Mouse (Mus musculus) liver, embryonic 15.5 days (tissue): ENCODE data around the gene Msrb3. TPM values are rescaled to one million over a fixed set of nuclear protein-coding genes. Genes with fewer than 3 reads are reported as not detected.
"Not testable (repeated sequence)": the region's sequence is repeated elsewhere in the genome, so short reads cannot be mapped to it uniquely, and the experiment has no call there.

Source experiments
- ATAC-seq: fragments of 200-750 bp; cut with Nextera tagmentation; 2 replicates; pipeline ENCODE4 v1.8.0; 2017; ENCODE audit warnings: moderate number of reproducible peaks, mild to moderate bottlenecking, moderate library complexity; ENCODE audit not compliant: insufficient read depth
- H3K27ac ChIP-seq: fragments of 300-500 bp; sonication (generic); replicated peaks from 2 replicates; pipeline ENCODE4 v1.5.1; 2015; ENCODE audit warnings: mild to moderate bottlenecking, inconsistent platforms
- H3K27me3 ChIP-seq: fragments of 300-500 bp; sonication (generic); 2 replicates; pipeline ENCODE4 v1.6.1; 2015; ENCODE audit warnings: mild to moderate bottlenecking, inconsistent platforms
- H3K36me3 ChIP-seq: fragments of 300-500 bp; sonication (generic); replicated peaks from 2 replicates; pipeline ENCODE4 v1.6.1; 2015; ENCODE audit warnings: moderate library complexity, mild to moderate bottlenecking, inconsistent platforms
- H3K4me1 ChIP-seq: fragments of 300-500 bp; sonication (generic); replicated peaks from 2 replicates; pipeline ENCODE4 v1.6.1; 2015; ENCODE audit warnings: inconsistent platforms
- H3K4me2 ChIP-seq: fragments of 300-500 bp; sonication (generic); 2 replicates; pipeline ENCODE4 v1.6.1; 2015; ENCODE audit warnings: moderate library complexity, mild to moderate bottlenecking, inconsistent platforms
- H3K4me3 ChIP-seq: fragments of 300-500 bp; sonication (generic); replicated peaks from 2 replicates; pipeline ENCODE4 v1.5.1; 2015; ENCODE audit warnings: mild to moderate bottlenecking, inconsistent platforms
- H3K9ac ChIP-seq: fragments of 300-500 bp; sonication (generic); 2 replicates; pipeline ENCODE4 v1.6.1; 2015; ENCODE audit warnings: moderate library complexity, mild to moderate bottlenecking, inconsistent platforms
- H3K9me3 ChIP-seq: fragments of 300-500 bp; sonication (generic); replicated peaks from 2 replicates; pipeline ENCODE4 v1.6.1; 2016; ENCODE audit warnings: inconsistent platforms
- WGBS: fragments of 180-500 bp; shearing (Covaris S2); methylation state at CpG from one replicate; pipeline ENCODE4 v1.1.7; 2015; ENCODE audit warnings: mixed read lengths; ENCODE audit not compliant: insufficient replicate concordance; 5-methylcytosine and 5-hydroxymethylcytosine counted together
- polyA plus RNA-seq: library from polyadenylated mRNA; unstranded; fragments of >200 nt; fragmentation: Nextera tagmentation; extraction: Ambion mirVana; gene quantifications from 2 replicates; pipeline ENCODE4 v1.2.1, GENCODE M21; 2015

Gene Msrb3
- polyA plus RNA-seq, 1 experiment from 2014 or later: 1.2 TPM

DNA sequence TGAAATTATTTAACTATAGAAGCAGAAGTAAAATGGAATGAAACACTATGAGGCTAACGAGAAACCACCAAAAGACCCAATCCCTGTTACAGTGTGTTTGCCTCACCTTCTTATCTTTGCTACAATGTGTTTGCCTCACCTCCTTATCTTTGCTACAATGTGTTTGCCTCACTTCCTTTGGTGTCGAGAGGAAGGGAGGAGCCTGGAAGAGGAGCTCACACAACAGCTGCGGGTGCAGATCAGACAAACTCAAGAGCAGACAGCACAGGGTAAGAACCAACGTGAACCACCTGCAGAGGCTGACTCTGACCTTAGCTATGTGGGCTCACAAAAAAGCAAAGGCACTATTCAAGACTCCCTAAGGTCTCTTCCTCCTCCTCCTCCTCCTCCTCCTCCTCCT is 123.5 kb downstream of the Msrb3 start:
- H3K27me3 ChIP-seq: no peaks in the 10 kb centered on the region
- WGBS: 14% methylated on average over 4 of the region's 4 CpGs
- no peaks in the 10 kb centered on the region for H3K36me3 ChIP-seq
- no peak overlapping the region for H3K4me3 ChIP-seq
- no peaks in the 10 kb centered on the region for H3K4me1 ChIP-seq
- no peak overlapping the region for H3K27ac ChIP-seq
- no peaks in the 10 kb centered on the region for H3K9me3 ChIP-seq
- no peak for ATAC-seq
- no peak overlapping the region for H3K9ac ChIP-seq
- H3K4me2 ChIP-seq: no peak overlapping the region

DNA sequence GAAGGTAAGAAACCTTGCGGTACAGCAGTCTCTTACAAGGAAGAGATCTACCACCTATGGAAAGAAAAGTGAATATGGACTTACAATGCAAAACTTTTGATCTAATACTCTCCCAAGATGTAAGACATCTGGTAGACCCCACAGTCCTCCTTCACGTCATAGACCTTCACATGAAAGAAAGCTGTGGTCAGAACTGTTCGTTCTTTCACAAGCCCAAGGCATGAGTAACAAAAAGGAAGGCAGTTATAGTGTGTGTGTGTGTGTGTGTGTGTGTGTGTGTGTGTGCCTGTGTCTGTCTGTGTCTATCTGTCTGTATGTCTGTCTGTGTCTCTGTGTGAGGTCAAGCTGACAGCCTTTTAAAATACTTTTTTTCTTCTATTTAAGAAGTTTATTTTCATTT is 131.5 kb downstream of the Msrb3 start:
- Histone ChIP-seq H3K36me3 (no peaks in the 10 kb centered on the region), H3K27me3 (no peaks in the 10 kb centered on the region), H3K4me1 (no peaks in the 10 kb centered on the region), H3K4me2 (no peak overlapping the region), H3K4me3 (no peak overlapping the region), H3K9me3 (no peaks in the 10 kb centered on the region), H3K27ac (no peak overlapping the region), H3K9ac (no peak overlapping the region)
- 57% methylated on average over 3 of the region's 3 CpGs for WGBS
- no peak for ATAC-seq

DNA sequence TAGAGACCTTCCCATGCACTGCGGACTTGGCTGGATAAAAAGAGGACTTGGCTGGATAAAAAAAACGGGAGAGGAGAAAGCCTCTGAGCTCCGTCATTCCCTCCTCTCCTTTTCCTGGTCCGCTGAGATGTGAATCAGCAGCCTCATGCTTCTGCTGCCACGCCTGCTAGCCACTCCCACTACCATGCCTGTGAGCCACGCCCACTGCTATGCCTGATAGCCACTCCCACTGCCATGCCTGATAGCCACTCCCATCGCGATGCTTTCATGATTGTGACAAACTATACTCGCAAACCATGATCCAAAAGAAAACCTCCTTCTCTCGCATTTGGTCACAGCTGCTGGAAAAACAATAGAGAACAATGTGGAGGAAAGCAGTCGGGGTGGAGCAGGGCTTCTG is 133.5 kb downstream of the Msrb3 start:
- Histone ChIP-seq H3K4me2 (no peak overlapping the region), H3K4me1 (no peaks in the 10 kb centered on the region), H3K9me3 (no peaks in the 10 kb centered on the region), H3K27ac (no peak overlapping the region), H3K36me3 (no peaks in the 10 kb centered on the region), H3K4me3 (no peak overlapping the region), H3K27me3 (no peaks in the 10 kb centered on the region), H3K9ac (no peak overlapping the region)
- 72% methylated on average over 11 of the region's 11 CpGs for WGBS
- ATAC-seq: no peak

DNA sequence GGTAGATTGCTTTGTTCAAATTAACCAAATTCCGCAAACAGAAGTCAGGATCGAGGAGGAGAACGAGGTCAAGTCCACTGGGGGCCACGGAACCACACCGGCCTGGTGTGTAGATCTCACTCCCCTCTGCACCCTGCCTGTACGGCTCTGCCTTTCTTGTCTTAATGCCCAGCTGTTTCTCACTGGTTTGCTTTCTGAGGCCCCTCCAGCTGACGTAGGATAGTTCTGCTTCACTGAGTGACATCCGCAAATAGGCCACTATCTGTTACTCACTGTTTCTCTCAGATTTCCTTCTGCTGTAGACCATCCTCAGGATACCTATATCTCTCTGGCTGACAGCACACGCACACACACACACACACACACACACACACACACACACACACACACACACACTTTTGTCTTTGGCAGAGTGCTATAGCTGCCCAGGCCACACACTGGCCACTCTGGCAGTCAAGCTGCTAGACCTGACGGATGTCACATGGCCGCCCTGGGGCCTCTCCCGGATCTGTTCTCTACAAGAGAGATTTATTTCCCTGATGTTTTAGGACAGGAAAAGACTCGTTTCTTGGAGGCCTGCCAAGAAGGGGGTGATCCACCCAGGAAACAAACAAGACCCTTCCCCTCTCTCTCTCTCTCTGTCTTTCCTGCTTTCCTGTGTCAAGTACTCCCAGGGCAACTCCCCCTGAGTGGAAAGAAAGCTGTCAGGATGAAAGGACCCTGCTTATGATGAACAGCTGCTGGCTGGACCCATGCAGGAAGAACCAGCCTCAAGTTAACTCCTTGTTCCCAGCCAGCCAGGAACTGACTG is 135.0 kb downstream of the Msrb3 start:
- Histone ChIP-seq H3K4me1 (no peaks in the 10 kb centered on the region), H3K27ac (no peak overlapping the region), H3K4me2 (no peak overlapping the region), H3K36me3 (no peaks in the 10 kb centered on the region), H3K27me3 (no peaks in the 10 kb centered on the region), H3K9ac (no peak overlapping the region), H3K9me3 (no peaks in the 10 kb centered on the region), H3K4me3 (no peak overlapping the region)
- ATAC-seq: peak; percentile 34; the same call in 1 of the 2 replicates
- WGBS: 39% methylated on average over 13 of the region's 13 CpGs

DNA sequence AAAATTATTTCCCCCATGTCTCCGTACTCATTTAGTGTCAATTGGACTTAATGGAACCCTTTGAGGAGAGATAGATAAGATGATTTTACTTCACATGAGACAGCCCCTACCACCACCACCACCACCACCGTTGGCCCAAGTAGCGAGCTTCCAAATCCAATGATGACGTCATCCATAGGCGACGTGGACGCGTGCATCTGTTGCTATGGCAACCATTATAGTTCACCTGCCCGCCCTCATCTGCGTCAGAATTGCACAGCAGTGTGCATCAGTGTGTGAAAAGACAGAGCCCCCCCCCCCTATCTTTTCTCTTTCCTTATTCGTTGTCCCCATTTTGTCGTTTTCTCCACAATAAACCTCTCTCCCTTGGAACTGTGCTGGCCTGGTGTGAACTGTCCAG is 135.9 kb downstream of the Msrb3 start:
- 76% methylated on average over 12 of the region's 12 CpGs for WGBS
- no peaks in the 10 kb centered on the region for H3K9me3 ChIP-seq
- H3K27ac ChIP-seq: no peak overlapping the region
- H3K36me3 ChIP-seq: no peaks in the 10 kb centered on the region
- no peak overlapping the region for H3K4me2 ChIP-seq
- H3K4me1 ChIP-seq: no peaks in the 10 kb centered on the region
- no peak overlapping the region for H3K4me3 ChIP-seq
- ATAC-seq: no peak
- H3K9ac ChIP-seq: no peak overlapping the region
- H3K27me3 ChIP-seq: no peaks in the 10 kb centered on the region

GRCm38 (mm10) chr10:120760679-120761078 is 138.2 kb downstream of the Msrb3 start:
- ATAC-seq: no peak
- WGBS: 77% methylated on average over 12 of the region's 12 CpGs

GRCm38 (mm10) chr10:120759883-120760282 is 139.0 kb downstream of the Msrb3 start:
- Histone ChIP-seq H3K9ac (no peak overlapping the region), H3K36me3 (no peaks in the 10 kb centered on the region), H3K27ac (no peak overlapping the region), H3K9me3 (no peaks in the 10 kb centered on the region), H3K4me2 (no peak overlapping the region), H3K4me3 (no peak overlapping the region), H3K27me3 (no peaks in the 10 kb centered on the region), H3K4me1 (no peaks in the 10 kb centered on the region)
- no peak for ATAC-seq
- 60% methylated on average over 6 of the region's 6 CpGs for WGBS

More at GRCm38 (mm10) chr10:120760679-120761078, 138.2 kb downstream of the Msrb3 start:
- H3K27me3 ChIP-seq: no peaks in the 10 kb centered on the region
- H3K27ac ChIP-seq: no peak overlapping the region
- no peaks in the 10 kb centered on the region for H3K36me3 ChIP-seq
- H3K4me3 ChIP-seq: no peak overlapping the region
- H3K9ac ChIP-seq: no peak overlapping the region
- H3K4me1 ChIP-seq: no peaks in the 10 kb centered on the region
- H3K4me2 ChIP-seq: no peak overlapping the region
- H3K9me3 ChIP-seq: no peaks in the 10 kb centered on the region

DNA sequence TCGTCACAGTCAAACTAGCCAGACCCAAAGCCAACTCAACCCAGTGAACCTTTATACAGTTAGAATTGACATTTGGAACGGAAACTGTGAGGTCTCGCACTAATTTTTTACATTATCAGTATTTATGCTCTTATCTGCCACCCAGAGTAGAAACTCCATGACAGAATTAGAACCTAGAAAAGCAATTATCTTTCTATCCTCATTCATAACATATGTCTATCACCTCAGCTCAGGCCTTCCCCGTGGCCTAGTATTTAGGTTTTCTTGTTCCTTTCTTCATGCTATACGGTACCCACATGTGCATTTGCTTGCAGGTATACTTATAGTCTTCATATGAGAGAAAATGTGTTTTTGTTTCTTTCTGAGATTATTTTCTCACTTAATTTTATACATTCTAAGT is 146.4 kb downstream of the Msrb3 start:
- Histone ChIP-seq H3K4me3 (no peak overlapping the region), H3K9ac (no peak overlapping the region), H3K4me2 (no peak overlapping the region), H3K27ac (no peak overlapping the region), H3K9me3 (no peaks in the 10 kb centered on the region), H3K4me1 (no peaks in the 10 kb centered on the region), H3K36me3 (no peaks in the 10 kb centered on the region), H3K27me3 (no peaks in the 10 kb centered on the region)
- WGBS: 35% methylated on average over 5 of the region's 5 CpGs
- no peak for ATAC-seq

DNA sequence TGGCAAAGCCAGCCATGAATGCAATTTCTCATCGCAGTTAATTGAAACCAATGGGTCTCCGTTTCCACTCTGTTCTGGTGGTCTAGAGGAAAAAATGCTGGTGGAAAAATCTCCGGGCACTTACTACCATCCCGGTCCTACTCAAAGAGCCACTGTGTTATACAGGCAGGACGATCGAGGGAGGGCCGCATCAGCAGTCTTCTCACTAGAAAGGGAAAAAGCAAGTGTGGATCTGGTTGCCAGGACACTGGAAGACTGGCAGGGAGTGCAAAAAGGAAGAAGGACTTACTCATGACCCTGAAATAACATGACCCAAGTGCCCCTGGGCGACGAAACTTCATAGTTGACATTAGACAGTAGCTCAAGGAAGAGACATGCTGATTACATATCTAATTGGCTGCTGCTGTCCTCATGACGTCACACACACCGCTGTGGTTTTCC is 147.1 kb downstream of the Msrb3 start:
- no peak for ATAC-seq
- Histone ChIP-seq H3K4me1 (no peaks in the 10 kb centered on the region), H3K27me3 (no peaks in the 10 kb centered on the region), H3K4me2 (no peak overlapping the region), H3K27ac (no peak overlapping the region), H3K9ac (no peak overlapping the region), H3K9me3 (no peaks in the 10 kb centered on the region), H3K4me3 (no peak overlapping the region), H3K36me3 (no peaks in the 10 kb centered on the region)
- WGBS: 59% methylated on average over 11 of the region's 11 CpGs

DNA sequence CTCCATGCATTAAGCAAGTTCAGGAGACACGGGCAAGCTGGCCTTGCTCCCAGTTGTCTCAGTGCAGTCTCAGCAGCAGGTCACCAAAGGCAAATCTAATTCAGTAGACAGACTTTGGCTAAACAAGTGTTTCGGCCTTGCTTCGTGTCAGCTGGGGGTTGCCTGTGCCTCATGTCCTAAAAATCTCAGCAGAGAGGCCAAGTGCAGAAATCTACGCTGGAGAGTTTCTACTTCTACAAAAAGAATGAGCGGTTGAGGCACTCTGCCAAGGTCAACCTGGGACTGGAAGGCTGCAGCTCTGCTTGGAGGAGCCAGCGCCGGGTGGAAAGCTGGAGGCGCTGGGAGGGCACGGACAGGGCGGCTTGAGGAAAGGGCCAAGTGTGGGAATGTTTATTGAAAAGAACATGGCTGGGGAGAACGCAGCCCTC is 147.6 kb downstream of the Msrb3 start:
- no peak overlapping the region for H3K9ac ChIP-seq
- H3K36me3 ChIP-seq: no peaks in the 10 kb centered on the region
- no peaks in the 10 kb centered on the region for H3K9me3 ChIP-seq
- H3K4me1 ChIP-seq: no peaks in the 10 kb centered on the region
- no peak overlapping the region for H3K27ac ChIP-seq
- WGBS: 75% methylated on average over 11 of the region's 11 CpGs
- H3K4me3 ChIP-seq: no peak overlapping the region
- H3K4me2 ChIP-seq: no peak overlapping the region
- no peak for ATAC-seq
- no peaks in the 10 kb centered on the region; the same call in 1 of the 2 replicates for H3K27me3 ChIP-seq

GRCm38 (mm10) chr10:120749556-120749955 is 149.3 kb downstream of the Msrb3 start:
- 67% methylated on average over 5 of the region's 5 CpGs for WGBS
- H3K4me1 ChIP-seq, H3K27ac ChIP-seq, H3K36me3 ChIP-seq, ATAC-seq, H3K4me2 ChIP-seq, H3K9ac ChIP-seq, H3K4me3 ChIP-seq, H3K9me3 ChIP-seq: not testable (repeated sequence)
- H3K27me3 ChIP-seq: peaks cover 13% of the 10 kb centered on the region

DNA sequence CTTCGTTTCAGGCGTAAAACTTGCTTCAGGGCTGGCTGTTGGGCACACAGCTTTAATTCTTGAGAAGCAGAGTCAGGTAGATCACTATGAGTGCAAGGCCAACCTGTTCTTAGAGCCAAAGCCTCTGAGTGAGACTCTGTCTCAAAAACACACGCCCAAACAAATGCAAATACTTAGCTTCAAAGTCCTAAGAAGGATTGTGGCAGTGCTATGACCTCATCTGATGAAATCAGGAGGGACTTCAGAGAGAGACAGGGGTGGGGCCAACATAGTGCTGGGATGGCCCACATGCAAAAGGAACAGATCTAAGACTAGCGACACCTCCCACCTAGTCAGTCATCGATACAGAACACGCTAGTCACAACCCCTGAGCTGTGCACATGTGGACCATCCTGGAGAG is 150.7 kb downstream of the Msrb3 start:
- no peaks in the 10 kb centered on the region for H3K9me3 ChIP-seq
- H3K4me2 ChIP-seq: no peak overlapping the region
- WGBS: 74% methylated on average over 6 of the region's 6 CpGs
- H3K36me3 ChIP-seq: no peaks in the 10 kb centered on the region
- H3K4me3 ChIP-seq: no peak overlapping the region
- ATAC-seq: no peak
- peaks cover 25% of the 10 kb centered on the region for H3K27me3 ChIP-seq
- H3K4me1 ChIP-seq: no peaks in the 10 kb centered on the region; the same call in 1 of the 2 replicates
- no peak overlapping the region for H3K27ac ChIP-seq
- H3K9ac ChIP-seq: no peak overlapping the region
